Mouse (Mus musculus) bone marrow macrophage, adult 2 months (primary cell): Measurements from ENCODE around the gene Leng8.

Experiments used
- CTCF ChIP-seq: IDR thresholded peaks from 2 replicates; pipeline ENCODE4 v1.5.1; 2012; ENCODE audit warnings: low read depth, mild to moderate bottlenecking, low read length, moderate library complexity
- POLR2A ChIP-seq: IDR thresholded peaks from 2 replicates; pipeline ENCODE4 v1.6.1; 2012; ENCODE audit warnings: mild to moderate bottlenecking, low read depth, low read length, borderline replicate concordance

DNA sequence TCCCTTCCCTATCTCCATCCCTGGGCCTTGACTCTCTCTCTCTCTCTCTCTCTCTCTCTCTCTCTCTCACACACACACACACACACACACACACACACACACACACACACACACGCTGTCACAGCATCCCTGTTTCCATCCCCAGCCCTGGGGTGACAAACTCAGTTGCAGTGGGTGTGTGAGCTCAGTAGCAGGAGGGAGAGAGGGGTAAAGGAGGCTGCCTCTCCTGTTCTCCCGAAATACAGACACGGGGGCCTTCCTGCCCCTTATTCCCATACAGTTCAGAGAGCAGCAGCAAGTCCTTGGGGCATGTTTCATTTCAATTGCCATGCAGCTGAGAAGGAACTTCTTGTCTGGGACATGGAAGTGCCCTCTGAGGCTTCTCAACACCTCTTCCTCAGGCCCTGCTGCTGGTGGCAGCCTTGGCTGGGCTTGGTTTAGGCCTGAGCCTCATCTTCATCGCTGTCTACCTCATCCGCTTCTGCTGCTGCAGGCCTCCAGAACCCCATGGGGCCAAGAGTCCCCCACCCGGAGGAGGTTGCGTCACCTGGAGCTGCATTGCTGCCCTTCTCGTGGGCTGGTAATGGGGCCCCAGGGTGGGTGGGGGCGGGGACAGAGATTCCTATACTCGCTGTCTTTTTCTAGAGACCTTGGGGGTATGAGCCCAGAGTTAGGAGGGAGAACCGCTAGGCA is 14.6 kb upstream of the Leng8 start:
- TF ChIP-seq CTCF = no peak
- TF ChIP-seq POLR2A = no peak
